Mouse (Mus musculus): Measurements from ENCODE around the gene Ccdc187. TPM values are rescaled to one million over a fixed set of nuclear protein-coding genes. Genes with fewer than 3 reads are reported as not detected.
A peak's percentile ranks its signal among the peaks of the same experiment; 100 is the strongest.

Ccdc187 gene
- polyA plus RNA-seq, 1 experiment from 2014 or later = 0.09 TPM

DNA sequence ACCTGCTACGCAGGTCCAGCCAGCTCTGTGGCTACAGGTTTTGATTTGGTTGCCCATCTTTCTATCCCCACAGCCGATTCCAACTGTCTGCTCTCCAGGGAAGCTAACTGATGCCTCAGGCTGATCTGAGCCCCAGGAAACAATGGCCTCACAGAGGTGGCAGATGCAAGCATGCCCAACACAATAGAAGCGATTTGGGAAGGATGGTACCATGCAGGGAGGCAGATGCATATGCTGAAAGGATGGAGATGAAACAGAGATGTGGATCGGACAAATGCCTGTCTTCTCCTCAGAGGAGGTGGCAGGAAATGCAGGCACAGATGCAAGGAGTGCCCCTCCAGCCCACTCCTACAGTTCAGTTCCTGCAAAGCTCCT lies 4.5 kb upstream of the Ccdc187 start:
- WGBS = 21% methylated on average over 4 of the region's 4 CpGs
- Histone ChIP-seq H3K9ac (ENCODE audit: low read depth, low read length) (no peak overlapping the region), H3K9me3 (ENCODE audit: control insufficient read depth) (no peaks in the 10 kb centered on the region), H3K4me1 (replicated peaks; ENCODE audit: control insufficient read depth, insufficient read depth, low read length) (0 out of 2 replicates have a peak, but pooled peaks cover 4% of the 10 kb centered on the region), H3K27me3 (replicated peaks; ENCODE audit: control insufficient read depth, insufficient read depth, low read length) (no peaks in the 10 kb centered on the region; the same call in 1 of the 2 replicates), H3K4me3 (ENCODE audit: low read depth, low read length) (no peak overlapping the region), H3K4me2 (replicated peaks; ENCODE audit: low read depth) (no peak overlapping the region), H3K27ac (ENCODE audit: low read depth, low read length) (no peak overlapping the region), H3K36me3 (ENCODE audit: control insufficient read depth, insufficient read depth) (no peaks in the 10 kb centered on the region)
- ATAC-seq = no peak
- TF ChIP-seq CTCF (IDR thresholded peaks at IDR 0.05; ENCODE audit: low read depth) = no peak

DNA sequence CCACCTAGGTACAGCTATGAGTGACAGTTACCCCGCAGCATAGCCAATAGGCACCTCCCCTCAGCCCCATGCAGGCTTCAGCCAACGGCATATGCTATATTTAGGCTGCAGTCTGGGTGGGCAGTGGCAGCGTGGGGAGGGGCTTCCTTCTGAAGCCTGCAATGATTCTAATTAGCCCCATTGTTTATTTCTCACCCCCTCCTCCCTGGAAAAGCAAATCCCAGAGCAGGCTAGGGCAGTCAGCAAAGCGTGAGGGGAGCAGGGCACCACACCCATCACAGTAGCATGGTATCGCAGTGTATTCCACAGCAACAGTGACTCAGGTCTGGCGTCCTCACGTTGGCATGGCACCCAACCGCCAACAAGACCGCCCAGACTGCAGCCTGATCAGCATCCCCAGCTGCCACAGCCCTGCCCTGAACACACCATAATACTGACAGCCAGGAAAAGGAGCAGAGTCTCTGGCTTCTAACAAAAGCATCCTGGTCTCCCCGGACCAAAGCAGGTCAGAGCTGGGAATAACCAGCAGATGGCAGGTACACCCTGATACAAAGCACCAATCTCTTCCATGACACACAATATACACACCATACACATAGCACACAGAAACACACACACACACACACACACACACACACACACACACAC lies 4.0 kb upstream of the Ccdc187 start:
- H3K4me2 ChIP-seq (replicated peaks; ENCODE audit: low read depth) = no peak overlapping the region
- no peak overlapping the region for H3K27ac ChIP-seq (ENCODE audit: low read depth, low read length)

GRCm38 (mm10) chr2:26296606-26297195 lies 2.3 kb upstream of the Ccdc187 start:
- no peak for ATAC-seq
- H3K9me3 ChIP-seq (ENCODE audit: control insufficient read depth) = no peaks in the 10 kb centered on the region
- H3K9ac ChIP-seq (ENCODE audit: low read depth, low read length) = no peak overlapping the region
- no peaks in the 10 kb centered on the region; the same call in 1 of the 2 replicates for H3K27me3 ChIP-seq (replicated peaks; ENCODE audit: control insufficient read depth, insufficient read depth, low read length)
- H3K4me2 ChIP-seq (replicated peaks; ENCODE audit: low read depth) = no peak overlapping the region
- H3K27ac ChIP-seq (ENCODE audit: low read depth, low read length) = no peak overlapping the region
- H3K36me3 ChIP-seq (ENCODE audit: control insufficient read depth, insufficient read depth) = no peaks in the 10 kb centered on the region
- H3K4me1 ChIP-seq (replicated peaks; ENCODE audit: control insufficient read depth, insufficient read depth, low read length) = 0 out of 2 replicates have a peak, but pooled peaks cover 4% of the 10 kb centered on the region
- H3K4me3 ChIP-seq (ENCODE audit: low read depth, low read length) = no peak overlapping the region
- WGBS = 33% methylated on average over 6 of the region's 6 CpGs
- TF ChIP-seq CTCF (IDR thresholded peaks at IDR 0.05; ENCODE audit: low read depth) = no peak

More for the DNA sequence above, 4.0 kb upstream of the Ccdc187 start:
- Histone ChIP-seq H3K27me3 (replicated peaks; ENCODE audit: control insufficient read depth, insufficient read depth, low read length) (no peaks in the 10 kb centered on the region; the same call in 1 of the 2 replicates), H3K4me3 (ENCODE audit: low read depth, low read length) (no peak overlapping the region), H3K9me3 (ENCODE audit: control insufficient read depth) (no peaks in the 10 kb centered on the region), H3K4me1 (replicated peaks; ENCODE audit: control insufficient read depth, insufficient read depth, low read length) (0 out of 2 replicates have a peak, but pooled peaks cover 4% of the 10 kb centered on the region), H3K36me3 (ENCODE audit: control insufficient read depth, insufficient read depth) (no peaks in the 10 kb centered on the region), H3K9ac (ENCODE audit: low read depth, low read length) (no peak overlapping the region)
- 6% methylated on average over 10 of the region's 10 CpGs for whole genome bisulfite sequencing
- TF ChIP-seq CTCF (IDR thresholded peaks at IDR 0.05; ENCODE audit: low read depth) = peak; percentile 31; the same call in 1 of the 2 replicates
- peak; percentile 54 for ATAC-seq

- H3K4me1 ChIP-seq (replicated peaks; ENCODE audit: control insufficient read depth, insufficient read depth, low read length) = no peaks in the 10 kb centered on the region
- ATAC-seq = no peak
- no peak overlapping the region for H3K27ac ChIP-seq (ENCODE audit: low read depth, low read length)
- WGBS = 70% methylated on average over 5 of the region's 5 CpGs
- no peaks in the 10 kb centered on the region for H3K27me3 ChIP-seq (replicated peaks; ENCODE audit: control insufficient read depth, insufficient read depth, low read length)
- H3K4me3 ChIP-seq (ENCODE audit: low read depth, low read length) = no peak overlapping the region
- no peaks in the 10 kb centered on the region for H3K9me3 ChIP-seq (ENCODE audit: control insufficient read depth)
- H3K4me2 ChIP-seq (replicated peaks; ENCODE audit: low read depth) = no peak overlapping the region
- H3K9ac ChIP-seq (ENCODE audit: low read depth, low read length) = no peak overlapping the region
- H3K36me3 ChIP-seq (ENCODE audit: control insufficient read depth, insufficient read depth) = no peaks in the 10 kb centered on the region
- TF ChIP-seq CTCF (IDR thresholded peaks at IDR 0.05; ENCODE audit: low read depth) = no peak
Measured at GRCm38 (mm10) chr2:26290133-26290532, 4.2 kb downstream of the Ccdc187 start.

DNA sequence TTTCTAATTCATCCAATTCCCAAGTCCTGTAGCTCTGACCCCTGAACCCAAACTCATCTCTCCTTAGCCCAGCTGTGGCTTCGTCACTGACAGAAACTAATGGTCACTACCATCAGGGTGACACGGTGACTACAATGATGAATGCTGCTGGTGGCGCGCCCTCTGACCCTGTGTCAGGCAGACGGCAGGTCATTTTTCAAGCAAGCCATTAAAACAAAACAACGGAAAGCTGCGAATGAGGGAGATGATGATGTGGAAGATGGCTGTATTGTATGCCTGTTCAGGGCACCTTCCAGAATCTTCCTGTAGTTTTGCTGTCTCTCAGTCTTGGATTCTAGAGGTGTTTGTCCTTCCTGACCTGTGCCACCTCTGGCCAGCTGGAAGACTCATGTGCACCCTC lies 8.0 kb downstream of the Ccdc187 start:
- no peaks in the 10 kb centered on the region for H3K4me1 ChIP-seq (replicated peaks; ENCODE audit: control insufficient read depth, insufficient read depth, low read length)
- no peak overlapping the region for H3K9ac ChIP-seq (ENCODE audit: low read depth, low read length)
- no peaks in the 10 kb centered on the region for H3K9me3 ChIP-seq (ENCODE audit: control insufficient read depth)
- WGBS = 52% methylated on average over 7 of the region's 7 CpGs
- no peak overlapping the region for H3K4me3 ChIP-seq (ENCODE audit: low read depth, low read length)
- no peak for ATAC-seq
- H3K27me3 ChIP-seq (replicated peaks; ENCODE audit: control insufficient read depth, insufficient read depth, low read length) = no peaks in the 10 kb centered on the region
- H3K4me2 ChIP-seq (replicated peaks; ENCODE audit: low read depth) = no peak overlapping the region
- no peaks in the 10 kb centered on the region for H3K36me3 ChIP-seq (ENCODE audit: control insufficient read depth, insufficient read depth)
- no peak overlapping the region for H3K27ac ChIP-seq (ENCODE audit: low read depth, low read length)
- no peak for TF ChIP-seq CTCF (IDR thresholded peaks at IDR 0.05; ENCODE audit: low read depth)

- Histone ChIP-seq H3K4me1 (replicated peaks; ENCODE audit: control insufficient read depth, insufficient read depth, low read length) (no peaks in the 10 kb centered on the region), H3K36me3 (ENCODE audit: control insufficient read depth, insufficient read depth) (no peaks in the 10 kb centered on the region), H3K4me3 (ENCODE audit: low read depth, low read length) (no peak overlapping the region), H3K9me3 (ENCODE audit: control insufficient read depth) (no peaks in the 10 kb centered on the region), H3K9ac (ENCODE audit: low read depth, low read length) (no peak overlapping the region), H3K27ac (ENCODE audit: low read depth, low read length) (no peak overlapping the region), H3K4me2 (replicated peaks; ENCODE audit: low read depth) (no peak overlapping the region), H3K27me3 (replicated peaks; ENCODE audit: control insufficient read depth, insufficient read depth, low read length) (no peaks in the 10 kb centered on the region)
- ATAC-seq = no peak
- no peak for TF ChIP-seq CTCF (IDR thresholded peaks at IDR 0.05; ENCODE audit: low read depth)
- WGBS = 57% methylated on average over 7 of the region's 7 CpGs
Measured at GRCm38 (mm10) chr2:26285804-26286203, 8.6 kb downstream of the Ccdc187 start.

Data from intestine, postnatal 0 days (tissue).